Mouse (Mus musculus): ENCODE measurements around the gene Itih2.

- TF ChIP-seq POLR2A (IDR thresholded peaks at IDR 0.05; ENCODE audit: control insufficient read depth in 1 of 2, insufficient read depth in 1 of 2, low read depth in 1 of 2, low read length in 2 of 2, poor library complexity in 1 of 2) (no peak), ZKSCAN1 (IDR thresholded peaks at IDR 0.05; ENCODE audit: low read depth, low read length) (no peak), TCF12 (IDR thresholded peaks at IDR 0.05; ENCODE audit: low read depth, low read length) (no peak), EP300 (IDR thresholded peaks at IDR 0.05; ENCODE audit: low read depth in 1 of 2, low read length in 2 of 2) (no peak), SMC3 (IDR thresholded peaks at IDR 0.05; ENCODE audit: low read depth, low read length) (no peak), ZC3H11A (IDR thresholded peaks at IDR 0.05; ENCODE audit: low read depth, low read length) (no peak), GATA1 (IDR thresholded peaks at IDR 0.05; ENCODE audit: low read depth, low read length) (no peak), MAX (IDR thresholded peaks at IDR 0.05; ENCODE audit: low read length) (no peak), ELF1 (IDR thresholded peaks at IDR 0.05; ENCODE audit: low read depth, low read length) (no peak), CTCF (IDR thresholded peaks at IDR 0.05 in 2 of 3, conservative IDR thresholded peaks at IDR 0.05 in 1 of 3; ENCODE audit: control insufficient read depth in 1 of 3, insufficient read depth in 1 of 3, low read depth in 2 of 3, low read length in 3 of 3, poor library complexity in 1 of 3, severe bottlenecking in 1 of 3) (no peak), MXI1 (IDR thresholded peaks at IDR 0.05; ENCODE audit: low read depth, low read length) (no peak), KAT2A (conservative IDR thresholded peaks at IDR 0.05; ENCODE audit: low read depth, low read length) (no peak), RAD21 (IDR thresholded peaks at IDR 0.05; ENCODE audit: low read depth, low read length) (no peak), MYC (IDR thresholded peaks at IDR 0.05; ENCODE audit: low read depth, low read length) (no peak)
These were observed 2.6 kb downstream of the Itih2 start for GRCm38 (mm10) chr2:10128571-10128970.

All from MEL (cell line).